Mouse (Mus musculus) cerebellum, postnatal 36 days (tissue): ENCODE results near the gene Zmiz2.
A peak's percentile ranks its signal among the peaks of the same experiment; 100 is the strongest.
"Not testable (repeated sequence)": the region's sequence is repeated elsewhere in the genome, so short reads cannot be mapped to it uniquely, and the experiment has no call there.

Experiments used
- DNase-seq, 2 experiments: peaks; one replicate each; pipeline ENCODE4 v3.0.0; 2021 to 2022; ENCODE audit warnings: mixed read lengths in 2 of 2

Gene Zmiz2

GRCm38 (mm10) chr11:6398141-6398540 lies 9.3 kb downstream of the Zmiz2 start:
- DNase-seq: peak in 1 of 2 experiments; percentile 15

DNA sequence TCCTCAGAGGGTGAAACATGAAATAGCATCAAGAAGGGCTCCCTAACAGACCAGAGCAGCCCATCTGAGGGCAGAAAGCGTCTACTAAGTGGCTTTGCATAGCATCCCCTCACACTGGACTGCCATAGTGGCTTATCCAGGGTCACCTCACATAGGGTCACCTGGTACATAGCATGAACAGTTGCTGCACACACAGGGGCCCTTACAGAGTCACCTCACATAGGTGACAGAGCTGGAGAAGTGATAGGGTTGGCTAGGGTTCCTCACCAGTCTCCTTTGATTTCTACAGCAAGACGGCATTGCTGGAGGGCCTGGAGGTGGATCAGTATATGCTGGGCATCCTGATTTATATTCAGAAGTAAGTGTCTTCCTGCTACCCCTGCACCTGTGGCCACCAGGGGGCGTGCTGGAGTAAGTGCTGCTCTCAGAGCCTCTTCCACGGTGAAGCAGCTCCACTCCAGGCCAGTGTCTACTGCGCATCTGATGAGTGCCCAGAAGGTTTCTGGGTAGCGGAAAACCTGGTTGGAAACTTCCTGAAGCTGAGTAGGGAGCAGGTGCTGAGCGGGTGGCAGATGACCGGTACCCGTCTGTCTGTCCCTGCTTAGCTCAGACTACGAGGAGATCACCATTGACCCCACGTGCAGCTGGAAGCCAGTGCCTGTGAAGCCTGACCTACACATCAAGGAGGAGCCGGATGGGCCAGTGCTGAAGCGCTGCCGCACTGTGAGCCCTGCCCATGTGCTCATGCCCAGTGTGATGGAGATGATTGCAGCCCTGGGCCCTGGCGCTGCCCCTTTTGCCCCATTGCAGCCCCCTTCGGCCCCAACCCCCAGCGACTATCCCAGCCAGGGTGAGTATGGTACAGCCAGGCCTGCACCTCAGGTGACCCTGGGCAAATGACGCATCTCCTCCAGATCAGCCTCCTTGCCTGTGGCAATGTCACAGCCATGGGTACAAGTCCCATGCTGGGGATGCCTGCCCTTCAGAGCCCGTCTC lies 13.9 kb downstream of the Zmiz2 start:
- DNase-seq: peak; percentile 42 to 64

DNA sequence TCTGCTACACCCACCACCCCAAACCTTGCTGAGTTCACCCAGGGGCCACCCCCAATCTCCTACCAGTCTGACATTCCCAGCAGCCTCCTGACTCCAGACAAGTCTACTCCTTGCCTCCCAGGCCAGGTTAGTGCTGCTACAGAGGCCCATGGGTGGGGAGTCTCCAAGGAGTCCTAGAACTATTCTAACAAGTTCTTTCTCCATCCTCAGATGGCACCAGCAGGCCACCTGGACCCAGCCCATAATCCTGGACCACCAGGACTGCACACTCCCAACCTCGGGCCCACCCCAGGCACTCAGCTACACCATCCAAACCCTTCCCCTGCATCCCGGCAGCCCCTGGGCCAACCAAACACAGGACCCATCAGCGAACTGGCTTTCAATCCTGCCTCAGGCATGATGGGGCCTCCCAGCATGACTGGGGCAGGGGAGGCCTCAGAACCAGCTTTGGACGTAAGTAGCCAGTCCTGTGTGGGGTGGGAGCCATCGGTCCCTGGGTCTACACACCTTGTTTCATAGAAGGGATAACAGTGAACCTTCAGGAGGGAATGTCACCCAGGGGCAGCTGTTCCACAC lies 15.0 kb downstream of the Zmiz2 start:
- DNase-seq: no peak

DNA sequence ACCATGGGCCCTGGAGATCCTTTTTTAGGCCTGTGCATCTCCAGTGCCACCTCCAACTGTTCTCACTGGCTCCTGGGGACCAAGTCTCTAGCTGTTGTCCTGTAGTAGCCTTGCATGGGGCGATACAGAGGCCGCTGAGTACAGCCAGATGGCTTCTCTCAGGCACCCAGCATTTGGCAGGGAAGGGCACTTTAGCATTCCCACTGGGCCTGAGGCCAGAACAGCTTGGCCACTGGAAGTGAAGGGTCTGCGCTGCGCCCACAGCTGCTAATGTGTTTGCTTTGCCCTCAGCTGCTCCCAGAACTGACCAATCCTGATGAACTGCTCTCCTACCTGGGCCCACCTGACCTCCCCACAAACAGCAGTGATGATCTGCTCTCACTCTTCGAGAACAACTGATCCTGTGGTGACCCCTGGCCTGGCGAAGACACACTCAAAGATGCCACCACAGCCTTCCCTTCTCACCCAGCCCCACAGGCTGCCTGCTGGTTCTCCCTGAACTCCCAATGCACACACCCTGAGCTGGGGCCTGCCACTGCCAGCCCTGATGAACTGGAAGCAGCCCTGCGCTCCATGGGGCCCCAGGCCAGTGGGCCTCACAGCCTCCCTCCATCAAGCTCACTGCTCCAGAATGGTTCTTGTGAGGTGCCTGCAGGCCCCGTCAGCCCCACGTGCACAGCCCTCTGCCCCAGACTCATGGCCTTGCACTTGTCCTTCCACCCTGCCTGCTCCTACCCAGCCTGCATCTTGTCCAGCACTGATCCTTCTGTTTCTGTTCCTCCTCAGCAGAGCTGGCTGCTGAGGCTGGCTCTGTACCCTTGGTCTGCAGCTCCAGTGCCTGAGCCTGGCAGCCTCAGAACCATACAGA lies 16.1 kb downstream of the Zmiz2 start:
- peak; percentile 37 to 44 for DNase-seq

- DNase-seq: peak; percentile 23 to 35
Measured at GRCm38 (mm10) chr11:6405591-6406081, 16.8 kb downstream of the Zmiz2 start.

DNA sequence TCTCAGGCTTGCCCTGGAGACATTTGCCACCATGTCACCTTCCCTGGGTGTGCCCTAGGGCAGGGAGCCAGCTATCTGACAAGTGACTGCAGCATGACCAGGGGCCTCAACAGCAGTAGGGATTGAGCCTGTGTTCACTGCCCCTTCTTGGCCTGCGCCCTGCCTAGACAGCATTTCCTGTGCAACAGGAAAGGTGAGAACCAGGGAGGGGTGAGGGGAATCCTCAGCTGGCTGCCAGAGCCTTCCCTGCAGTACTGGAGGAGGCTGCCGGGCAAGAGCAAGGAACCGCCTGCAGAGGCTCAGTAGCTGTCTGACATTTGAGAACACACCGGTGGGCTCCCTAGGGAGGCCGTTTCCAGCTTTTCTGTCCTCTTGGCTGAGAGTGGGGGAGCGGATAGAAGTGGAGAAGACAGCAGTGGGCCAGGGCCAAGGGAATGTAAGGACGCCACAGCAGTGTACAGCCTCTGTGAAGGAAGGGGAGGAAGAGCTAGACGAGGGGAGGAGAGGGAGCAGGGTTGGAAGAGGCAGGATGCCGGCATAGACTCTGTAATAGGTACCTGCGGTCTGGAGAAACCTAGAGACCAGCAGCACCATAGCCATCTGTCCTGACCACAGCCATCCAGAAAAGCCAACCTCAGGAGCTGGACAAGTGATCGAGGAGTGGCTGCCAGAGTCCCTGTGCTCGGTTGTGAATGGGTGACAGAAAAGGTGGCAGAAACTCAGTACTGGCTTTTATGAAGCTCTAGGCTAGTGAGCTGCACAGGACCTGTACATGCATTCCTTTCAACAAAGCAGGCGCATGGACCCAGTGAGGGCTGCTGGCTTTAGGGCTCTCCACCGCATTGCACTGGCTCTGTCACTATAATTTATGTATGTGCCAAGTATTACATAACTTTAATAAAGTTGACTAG lies 17.6 kb downstream of the Zmiz2 start:
- DNase-seq: peak; percentile 69 to 70

GRCm38 (mm10) chr11:6407162-6407621 lies 18.3 kb downstream of the Zmiz2 start:
- no peak for DNase-seq

DNA sequence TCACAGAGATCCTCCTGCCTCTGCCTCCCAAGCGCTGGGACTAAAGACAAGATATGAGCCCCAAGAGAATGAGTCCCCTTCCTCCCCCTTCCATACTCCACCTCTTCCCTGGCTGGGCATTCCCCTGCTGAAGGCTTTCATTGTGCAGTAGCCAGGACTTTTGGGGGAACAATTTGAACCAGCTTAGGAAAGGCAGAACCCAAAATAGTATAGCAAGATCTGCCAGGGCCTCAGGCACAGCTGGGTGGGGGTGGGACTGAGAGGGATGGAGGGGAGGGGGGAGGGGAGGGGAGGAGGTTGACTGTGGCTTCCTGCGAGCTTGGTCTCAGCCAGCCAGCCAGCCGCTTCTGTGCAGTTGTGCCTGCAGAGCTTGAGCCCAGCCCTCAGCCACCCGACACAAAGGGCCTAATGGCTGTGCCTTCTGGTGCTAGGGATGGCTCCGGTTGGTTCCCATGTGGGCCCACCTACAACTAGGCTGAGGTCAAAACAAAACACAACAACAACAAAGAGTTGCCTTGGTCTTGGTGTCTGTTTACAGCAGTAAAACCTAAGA lies 21.3 kb downstream of the Zmiz2 start:
- DNase-seq: no peak

- not testable (repeated sequence) for DNase-seq
Measured at GRCm38 (mm10) chr11:6410755-6411154, 21.9 kb downstream of the Zmiz2 start.

DNA sequence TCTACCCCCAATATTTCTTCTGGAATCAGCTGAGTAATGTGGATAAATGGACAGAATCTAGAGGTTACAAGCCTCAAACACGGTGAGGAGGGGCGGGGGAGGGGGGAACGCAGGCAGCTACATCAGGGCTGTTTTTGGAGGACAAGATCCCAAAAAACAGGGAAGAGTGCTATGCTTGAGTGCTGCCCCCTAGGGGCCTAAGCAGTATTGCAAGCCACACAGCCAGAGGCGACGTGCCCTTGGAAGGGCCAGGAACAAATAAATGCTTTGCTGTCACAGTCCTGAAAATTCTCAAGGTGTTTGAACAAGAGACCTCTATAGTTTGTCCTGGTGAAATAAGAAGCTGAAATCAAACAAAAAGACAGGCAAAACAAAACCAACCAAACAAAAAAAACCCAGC lies 22.8 kb downstream of the Zmiz2 start:
- DNase-seq: peak; percentile 88 to 89

DNA sequence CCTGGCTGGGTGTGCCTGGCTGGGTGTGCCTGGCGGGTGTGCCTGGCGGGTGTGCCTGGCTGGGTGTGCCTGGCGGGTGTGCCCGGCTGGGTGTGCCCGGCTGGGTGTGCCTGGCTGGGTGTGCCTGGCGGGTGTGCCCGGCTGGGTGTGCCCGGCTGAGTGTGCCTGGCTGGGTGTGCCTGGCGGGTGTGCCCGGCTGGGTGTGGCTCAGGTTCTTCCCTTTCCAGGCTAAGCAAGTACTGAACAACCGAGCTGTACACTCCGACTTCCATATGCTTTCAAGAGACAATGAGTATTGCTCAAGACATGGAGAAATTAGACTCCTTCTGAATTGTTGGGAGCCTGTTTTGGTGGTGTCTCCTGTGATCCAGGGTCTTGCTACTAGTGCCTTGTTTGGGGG lies 24.4 kb downstream of the Zmiz2 start:
- DNase-seq: no peak

DNA sequence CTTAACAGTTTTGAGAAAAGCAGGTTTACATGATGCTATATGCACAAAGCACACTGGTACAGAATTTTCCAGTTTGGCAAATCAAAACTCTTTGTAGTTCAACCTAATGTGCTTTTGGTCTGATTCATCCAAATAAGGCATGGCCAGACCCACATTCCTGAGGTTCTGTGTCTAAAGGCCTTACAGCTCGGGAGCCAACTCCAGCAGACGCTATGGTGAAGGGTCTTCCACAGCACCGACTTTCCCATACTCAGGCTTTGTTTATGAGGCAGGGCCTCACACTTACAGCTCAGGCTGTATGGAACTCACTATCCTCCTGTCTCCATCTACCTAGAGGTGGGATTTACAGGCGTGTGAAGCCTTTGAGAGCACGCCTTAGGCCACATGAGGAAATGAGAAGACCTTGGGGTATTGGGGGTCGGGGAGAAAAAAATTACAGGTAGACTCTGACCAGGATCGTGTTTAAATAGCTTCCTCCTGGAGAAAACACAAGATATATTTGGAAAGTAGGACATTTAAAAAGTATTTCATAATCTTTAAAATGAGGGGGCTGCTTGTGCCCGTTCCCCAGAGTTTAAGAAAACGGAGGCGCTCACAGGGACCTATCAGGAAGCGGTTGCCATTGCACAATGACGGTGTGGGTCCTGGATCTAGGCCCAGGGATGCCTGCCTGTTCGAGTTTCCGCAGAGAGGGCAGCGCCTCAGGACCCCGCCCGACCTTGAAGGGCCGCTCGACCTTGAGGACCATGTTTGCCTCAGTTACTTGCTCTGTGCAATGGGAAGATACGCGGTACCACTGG lies 26.1 kb downstream of the Zmiz2 start, which contains the start of gene Ppia:
Ppia (plus strand) TSS at position 693 of the 800 bp plus-strand sequence.
- DNase-seq: peak in 1 of 2 experiments; percentile 32

GRCm38 (mm10) chr11:6415551-6416404 lies 26.9 kb downstream of the Zmiz2 start:
- DNase-seq: peak; percentile 99 to 100

GRCm38 (mm10) chr11:6416405-6417034 lies 27.6 kb downstream of the Zmiz2 start:
- peak; percentile 80 to 82 for DNase-seq

DNA sequence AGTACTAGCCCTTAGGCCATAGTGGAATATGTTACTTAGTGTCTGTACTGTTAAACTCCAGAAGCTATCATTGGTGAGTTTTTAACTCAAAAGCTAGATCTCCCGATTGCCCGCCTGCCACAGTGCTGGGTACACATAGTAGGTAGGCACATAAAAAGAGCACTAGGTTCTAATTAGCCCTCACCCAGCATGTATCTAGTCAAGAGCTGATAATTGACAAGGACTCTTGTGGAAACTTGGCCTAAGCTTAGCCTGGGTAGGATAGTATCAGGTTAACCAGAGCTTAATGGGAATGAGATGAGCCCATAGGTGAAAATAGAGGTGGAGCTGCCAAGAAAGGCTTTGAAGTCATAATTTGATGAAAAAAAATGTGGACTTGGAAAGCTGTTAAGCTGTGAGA lies 28.2 kb downstream of the Zmiz2 start:
- no peak for DNase-seq

GRCm38 (mm10) chr11:6417490-6417889 lies 28.6 kb downstream of the Zmiz2 start:
- DNase-seq: no peak

DNA sequence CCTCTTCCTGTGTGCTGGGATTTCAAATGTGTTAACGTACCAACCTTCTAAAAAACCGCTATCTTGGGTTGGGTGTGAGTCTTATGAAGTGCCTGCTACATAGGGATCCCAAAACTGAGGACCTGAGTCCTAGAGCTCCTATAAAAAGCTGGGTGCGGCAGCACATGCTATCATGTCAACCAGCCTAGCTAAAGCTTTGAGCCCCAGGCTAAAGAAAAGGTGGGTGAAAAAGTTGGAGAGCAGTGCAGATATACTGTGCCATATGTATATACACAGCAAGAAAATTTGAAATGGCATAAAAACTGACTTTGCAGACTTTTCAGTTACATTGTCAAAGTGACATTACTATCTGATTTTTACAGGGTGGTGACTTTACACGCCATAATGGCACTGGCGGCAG lies 29.9 kb downstream of the Zmiz2 start:
- no peak for DNase-seq

- not testable (repeated sequence) for DNase-seq
Measured at GRCm38 (mm10) chr11:6419156-6419555, 30.3 kb downstream of the Zmiz2 start.

- no peak for DNase-seq
Measured at GRCm38 (mm10) chr11:6420283-6420703, 31.4 kb downstream of the Zmiz2 start.
